Mouse (Mus musculus) kidney, postnatal 14 days (tissue): Measurements from ENCODE around the gene Crispld2.

Experiments
- DNase-seq: peaks from one replicate; pipeline ENCODE4 v3.0.0; 2022; ENCODE audit warnings: mixed read lengths

Gene Crispld2

DNA sequence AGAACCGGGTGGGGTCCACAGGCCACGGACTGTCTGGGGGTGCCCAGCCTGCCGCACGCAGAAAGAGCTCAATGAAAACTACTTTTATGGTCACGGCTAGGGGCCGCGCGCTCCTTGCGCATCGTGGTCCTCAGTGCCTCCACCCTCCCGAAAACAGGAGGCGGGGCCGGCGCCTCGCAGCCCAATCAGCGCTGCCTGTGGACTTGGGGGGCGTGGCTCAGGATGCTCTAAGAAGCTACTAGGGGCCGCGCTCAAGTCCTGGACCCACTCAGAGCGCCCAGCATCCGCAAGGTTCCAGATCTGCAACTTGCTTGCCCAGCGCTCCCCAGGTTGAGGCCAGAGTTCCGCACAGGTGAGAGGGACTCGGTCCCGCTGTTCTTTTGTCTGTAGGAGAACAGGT is at the start of gene Crispld2:
Crispld2 (plus strand) TSS at position 190 of the 400 bp plus-strand sequence.
- peak; percentile 88 for DNase-seq

- no peak for DNase-seq
Measured at GRCm38 (mm10) chr8:119943616-119944015, 48.6 kb upstream of the Crispld2 start.

- peak; percentile 82 for DNase-seq
Measured at GRCm38 (mm10) chr8:119944096-119944811, 48.0 kb upstream of the Crispld2 start.

- DNase-seq, result no peak
Measured at GRCm38 (mm10) chr8:119946326-119946865, 45.8 kb upstream of the Crispld2 start.

DNA sequence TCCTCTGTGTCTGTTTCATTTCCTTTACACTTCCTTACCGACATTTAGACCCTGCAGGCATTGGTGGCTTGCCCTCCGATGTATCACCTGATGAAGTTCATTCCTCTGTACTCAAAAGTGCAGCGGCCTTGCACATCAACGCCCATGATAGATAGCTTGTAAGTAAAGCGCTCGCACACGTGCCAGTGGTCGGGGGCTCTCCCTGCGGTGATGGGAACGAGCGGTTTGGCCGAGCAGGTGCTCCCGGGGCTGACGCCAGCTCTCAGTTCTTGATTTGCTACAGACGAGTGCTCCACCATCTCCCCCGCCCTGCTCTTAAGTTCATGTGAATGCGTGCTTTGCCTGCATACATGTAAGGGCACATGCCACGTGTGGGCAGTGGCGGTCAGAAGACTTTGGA is 44.6 kb upstream of the Crispld2 start:
- no peak for DNase-seq

DNA sequence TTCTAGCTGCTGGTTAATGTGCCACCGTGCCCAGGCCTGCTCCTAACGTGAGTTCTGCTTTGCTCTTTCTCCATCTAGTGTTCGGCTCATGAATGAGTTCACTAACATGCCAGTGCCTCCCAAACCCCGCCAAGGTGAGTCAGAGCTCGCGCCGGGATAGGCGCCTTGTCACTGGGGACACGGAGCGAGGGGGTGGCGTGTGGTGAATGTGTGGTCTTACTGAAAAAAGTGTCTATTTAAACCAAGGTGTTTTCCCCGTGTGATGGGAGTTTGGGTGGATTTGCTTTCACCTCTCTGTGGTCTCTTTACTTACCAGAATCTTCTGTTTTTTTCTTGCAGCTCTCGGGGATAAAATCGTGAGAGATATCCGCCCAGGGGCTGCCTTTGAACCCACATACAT is 43.9 kb upstream of the Crispld2 start:
- DNase-seq, result no peak

DNA sequence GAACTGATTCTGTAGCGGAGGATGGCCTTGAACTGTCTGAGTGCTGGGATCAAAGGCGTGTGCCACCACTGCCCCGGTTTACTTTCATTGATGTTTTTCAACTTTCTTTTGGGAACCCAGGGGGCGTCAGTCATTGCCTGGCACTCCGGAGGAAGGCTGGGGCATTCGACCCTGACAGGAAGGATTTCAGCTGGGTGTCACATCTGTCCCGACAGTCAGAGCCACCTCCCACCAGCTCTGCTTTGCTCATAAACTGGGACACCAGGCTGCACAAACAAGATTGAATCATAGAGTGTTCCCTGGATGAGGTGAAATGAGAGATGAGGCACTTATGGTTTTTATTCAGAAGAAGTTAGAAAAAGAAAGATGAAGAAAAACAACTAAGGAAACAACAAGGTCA is 40.0 kb upstream of the Crispld2 start:
- no peak for DNase-seq

- DNase-seq, result no peak
Measured at GRCm38 (mm10) chr8:119952747-119953146, 39.5 kb upstream of the Crispld2 start.

GRCm38 (mm10) chr8:119955333-119955732 is 36.9 kb upstream of the Crispld2 start:
- DNase-seq, result no peak

DNA sequence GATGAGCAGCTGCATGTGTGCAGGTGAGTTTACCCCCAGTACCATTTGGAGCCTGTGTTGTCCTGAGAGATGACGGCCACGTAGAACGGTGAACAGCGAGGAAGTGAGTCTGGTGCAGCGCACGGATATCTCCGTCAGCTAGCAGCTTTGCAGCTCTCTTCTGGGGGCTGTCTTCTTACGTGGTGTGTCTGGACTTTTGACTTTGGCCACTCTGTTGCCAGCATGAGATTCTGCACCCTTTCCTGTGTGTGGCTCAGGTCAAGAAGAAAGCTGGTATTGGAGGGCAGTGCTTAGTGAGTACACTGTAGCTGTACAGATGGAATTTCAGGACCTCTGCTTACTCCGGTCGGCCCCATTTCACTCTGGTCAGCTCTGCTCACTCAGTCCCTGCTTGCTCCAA is 34.2 kb upstream of the Crispld2 start:
- no peak for DNase-seq

DNA sequence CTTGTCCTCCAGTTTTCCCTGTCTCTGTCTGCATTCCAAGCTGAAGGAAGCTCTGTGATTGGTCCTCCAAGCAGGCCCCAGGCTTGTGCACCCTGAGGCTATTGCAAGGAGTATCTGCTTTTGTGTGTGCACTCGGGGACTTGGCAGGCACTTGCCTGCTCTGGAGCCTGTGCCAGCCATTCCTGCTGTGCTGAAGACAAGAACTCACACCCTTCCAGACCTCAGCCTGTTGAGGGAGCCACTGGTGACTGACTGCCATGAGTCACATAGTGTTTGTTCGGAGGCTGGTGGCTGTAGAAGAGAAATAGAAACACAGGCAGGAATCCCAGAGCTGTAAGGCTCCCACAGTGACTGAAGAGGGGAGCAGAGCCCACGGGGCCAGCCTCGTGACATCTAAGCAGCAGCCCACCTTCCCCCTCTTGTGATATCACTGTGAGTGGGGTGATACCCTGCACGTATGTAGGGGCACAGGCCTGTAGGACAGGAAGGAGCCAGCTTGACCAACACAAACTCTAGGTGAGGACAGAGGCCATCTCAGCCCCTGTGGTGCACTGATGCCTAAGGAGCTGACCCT is 31.6 kb upstream of the Crispld2 start:
- DNase-seq, result no peak

DNA sequence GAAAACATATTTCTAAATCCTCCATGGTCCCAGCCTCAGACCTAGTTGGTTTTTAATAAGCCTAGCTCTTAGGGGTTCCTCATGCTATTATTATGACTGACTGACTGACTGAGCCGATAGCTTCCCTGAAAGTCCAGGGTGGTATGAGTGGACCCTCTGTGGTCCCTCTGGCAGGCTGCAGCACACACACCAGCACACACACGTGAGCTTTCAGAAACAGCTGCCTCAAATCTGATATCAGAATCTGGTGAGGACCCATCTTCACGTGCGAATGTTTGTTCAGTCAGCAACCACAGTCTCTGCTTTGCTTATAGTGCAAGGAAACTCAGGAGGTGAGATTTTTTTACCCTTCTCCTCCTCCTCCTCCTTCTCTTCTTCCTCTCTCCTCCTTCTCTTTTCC is 27.4 kb upstream of the Crispld2 start:
- DNase-seq, result no peak

DNA sequence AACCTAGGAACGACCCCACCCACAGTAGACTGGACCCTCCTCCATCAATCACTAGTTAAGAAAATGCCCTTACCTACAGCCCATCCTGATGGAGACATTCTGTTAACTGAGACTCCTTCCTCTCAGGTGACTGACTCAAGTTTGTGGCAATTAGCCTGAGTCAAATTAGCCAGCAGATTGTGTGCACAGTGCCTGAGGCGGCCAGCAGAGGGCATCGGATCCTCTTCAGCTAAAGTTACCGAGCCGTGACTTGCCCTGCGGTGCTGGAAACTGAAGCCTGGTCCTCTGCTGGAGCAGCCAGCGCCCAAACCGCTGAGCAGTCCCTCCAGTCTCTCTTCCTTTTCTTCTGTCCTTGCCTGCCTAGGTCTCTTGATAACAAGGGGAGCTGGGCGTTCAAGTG is 24.8 kb upstream of the Crispld2 start:
- DNase-seq, result no peak

DNA sequence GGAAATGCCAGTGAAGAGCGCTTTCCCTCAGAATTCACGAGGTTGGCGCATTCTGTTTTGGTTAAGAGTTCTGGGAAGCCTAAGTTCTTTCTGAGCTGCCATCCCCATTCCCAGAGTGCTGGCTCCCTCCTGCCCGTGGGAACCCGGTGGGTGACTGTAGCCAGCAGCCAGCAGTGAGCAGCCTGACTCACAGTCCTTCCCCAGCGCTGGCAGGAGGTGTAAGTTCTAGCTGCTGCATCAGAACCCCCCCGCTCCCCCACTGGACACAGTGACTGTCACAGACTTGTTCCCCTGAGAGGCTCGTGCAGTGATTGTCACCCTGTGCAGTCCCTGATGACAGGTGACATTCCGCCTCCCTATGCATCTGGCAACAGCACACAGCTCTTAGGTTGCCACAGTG is 22.1 kb upstream of the Crispld2 start:
- DNase-seq, result no peak

- DNase-seq, result peak; percentile 27
Measured at GRCm38 (mm10) chr8:119972558-119972957, 19.7 kb upstream of the Crispld2 start.

DNA sequence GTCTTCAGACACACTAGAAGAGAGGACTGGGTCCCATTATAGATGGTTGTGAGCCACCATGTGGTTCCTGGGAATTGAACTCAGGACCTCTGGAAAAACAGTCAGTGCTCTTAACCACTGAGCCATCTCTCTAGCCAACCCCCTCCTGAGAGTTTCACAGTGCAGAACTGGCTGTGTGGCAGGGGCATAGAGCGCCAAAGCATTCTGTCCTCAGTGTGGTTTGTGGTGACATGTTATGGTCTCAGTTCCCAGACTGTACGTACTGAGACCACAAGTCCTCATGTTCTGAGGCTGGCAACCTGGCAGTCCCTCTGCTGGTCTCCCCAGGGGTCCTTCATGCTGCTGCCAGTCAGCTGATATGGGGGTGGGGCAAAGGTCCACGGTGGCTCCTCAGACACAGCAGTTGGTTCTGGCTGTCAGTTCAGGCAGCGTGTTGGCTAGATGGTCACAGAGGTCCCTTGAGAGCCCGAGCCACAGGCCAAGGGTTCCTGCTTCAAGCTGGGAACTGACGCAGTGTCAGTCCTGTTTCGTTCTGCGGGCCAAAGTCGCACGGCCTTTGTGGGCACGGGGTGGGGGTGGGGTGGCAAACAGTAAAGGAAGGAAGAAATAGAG is 13.4 kb upstream of the Crispld2 start:
- no peak for DNase-seq

GRCm38 (mm10) chr8:119981253-119981652 is 11.0 kb upstream of the Crispld2 start:
- no peak for DNase-seq

DNA sequence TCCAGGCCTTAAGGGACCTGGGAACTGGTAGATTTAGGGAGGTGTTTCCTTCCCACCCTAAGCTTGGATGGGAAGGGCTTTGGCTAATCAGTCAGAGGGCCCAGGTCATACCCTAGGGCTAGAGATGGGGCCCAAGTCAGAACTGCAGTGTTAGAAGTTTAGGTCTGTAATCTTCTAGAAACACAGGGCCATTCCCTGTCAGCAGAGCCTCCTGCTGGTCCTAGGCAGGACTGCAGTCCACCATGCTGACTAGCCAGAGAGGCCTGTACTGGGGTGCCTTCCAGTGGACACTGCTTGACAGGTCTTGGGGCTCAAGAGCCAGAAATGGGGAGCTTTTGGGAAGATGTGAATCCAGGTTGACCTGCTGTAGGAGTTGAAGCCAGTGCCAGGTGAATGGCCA is 8.2 kb upstream of the Crispld2 start:
- no peak for DNase-seq

- no peak for DNase-seq
Measured at GRCm38 (mm10) chr8:119986174-119986573, 6.1 kb upstream of the Crispld2 start.

GRCm38 (mm10) chr8:119988087-119988486 is 4.2 kb upstream of the Crispld2 start:
- DNase-seq, result no peak

DNA sequence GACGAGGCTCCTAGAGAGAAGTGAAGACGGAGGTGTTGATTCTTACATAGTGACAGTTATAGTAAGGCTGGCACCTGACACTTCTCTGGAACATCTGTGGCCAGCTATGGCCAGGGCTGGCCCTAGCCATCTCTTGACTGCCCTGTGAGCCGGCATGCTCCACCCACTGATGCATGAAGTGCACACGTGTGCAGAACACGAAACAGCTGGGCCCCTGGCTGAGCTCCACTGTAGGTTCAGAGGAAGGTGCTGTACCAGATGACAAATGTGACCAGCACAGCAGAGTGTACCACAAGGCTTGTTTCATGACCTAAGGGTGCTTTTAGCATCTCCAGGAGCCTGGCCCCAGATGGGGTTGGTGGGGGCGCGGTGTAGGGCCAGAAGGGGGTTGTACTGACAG is 1.9 kb downstream of the Crispld2 start:
- DNase-seq, result no peak

GRCm38 (mm10) chr8:119994556-119994955 is 2.3 kb downstream of the Crispld2 start:
- DNase-seq, result no peak

DNA sequence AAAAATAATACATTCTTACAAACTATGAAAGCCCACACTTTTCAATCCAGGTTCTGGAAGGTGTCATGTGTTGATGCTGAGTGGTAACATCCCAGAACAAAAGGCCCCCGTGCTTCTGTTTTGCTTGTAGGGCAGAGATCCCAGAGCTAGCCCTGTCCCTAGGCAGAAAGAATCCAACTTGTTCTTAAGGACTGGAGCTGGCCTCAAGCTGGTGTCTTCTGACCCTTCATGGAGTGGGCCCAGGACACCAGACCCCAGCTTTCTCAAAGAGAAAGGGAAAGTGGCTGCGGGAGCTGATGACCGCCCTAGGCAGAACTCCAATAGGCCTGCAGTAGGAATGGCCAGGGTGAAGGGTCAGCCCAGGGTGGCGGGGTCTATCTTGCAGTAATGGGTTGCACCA is 5.0 kb downstream of the Crispld2 start:
- no peak for DNase-seq

DNA sequence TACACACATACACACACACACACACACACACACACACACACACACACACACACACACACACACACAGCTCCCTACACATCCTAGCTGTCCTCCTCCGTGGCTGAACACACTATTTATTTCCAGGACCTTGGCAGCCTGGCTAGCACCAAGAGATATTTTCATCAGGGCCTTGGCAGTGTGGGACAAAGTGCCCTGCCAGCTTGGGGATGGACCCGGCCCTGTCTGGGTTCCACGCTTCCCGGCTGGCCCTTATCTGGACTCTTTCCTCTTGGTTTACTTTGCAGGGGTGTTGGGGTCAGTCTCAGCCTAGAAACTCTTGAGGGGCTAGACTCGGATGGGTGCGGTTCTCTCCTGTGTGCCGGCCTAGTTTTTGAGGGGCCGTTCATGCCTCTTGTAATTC is 8.2 kb downstream of the Crispld2 start:
- DNase-seq, result no peak
